Mouse (Mus musculus) forebrain, embryonic 10.5 days (tissue): ENCODE data around the gene Mmd. TPM values are rescaled to one million over a fixed set of nuclear protein-coding genes. Genes with fewer than 3 reads are reported as not detected.
"Not testable (repeated sequence)": the region's sequence is repeated elsewhere in the genome, so short reads cannot be mapped to it uniquely, and the experiment has no call there.

Experiments
- DNase-seq: peaks from one replicate; pipeline ENCODE4 v3.0.0-alpha.2; 2017; ENCODE audit warnings: low spot score; ENCODE audit errors: extremely low spot score
- H3K27ac ChIP-seq: fragments of 300-500 bp; sonication (generic); 2 replicates; pipeline ENCODE4 v1.5.1; 2016; ENCODE audit warnings: mild to moderate bottlenecking
- H3K27me3 ChIP-seq: fragments of 300-500 bp; sonication (generic); 2 replicates; pipeline ENCODE4 v1.6.1; 2016; ENCODE audit warnings: mild to moderate bottlenecking; ENCODE audit not compliant: poor library complexity, severe bottlenecking
- H3K36me3 ChIP-seq: fragments of 300-500 bp; sonication (generic); replicated peaks from 2 replicates; pipeline ENCODE4 v1.6.1; 2016; ENCODE audit warnings: mild to moderate bottlenecking, moderate library complexity
- H3K4me1 ChIP-seq: fragments of 300-500 bp; sonication (generic); 2 replicates; pipeline ENCODE4 v1.6.1; 2016
- H3K4me3 ChIP-seq: fragments of 300-500 bp; sonication (generic); 2 replicates; pipeline ENCODE4 v1.5.1; 2016; ENCODE audit warnings: mild to moderate bottlenecking, moderate library complexity
- H3K9me3 ChIP-seq: fragments of 300-500 bp; sonication (generic); 2 replicates; pipeline ENCODE4 v1.6.1; 2016; ENCODE audit warnings: mild to moderate bottlenecking, moderate library complexity
- WGBS: fragments of 180-500 bp; shearing (Covaris S2); methylation state at CpG from one replicate; pipeline ENCODE4 v1.1.7; 2016; 5-methylcytosine and 5-hydroxymethylcytosine counted together
- polyA plus RNA-seq: library from polyadenylated mRNA; unstranded; fragments of >200 nt; fragmentation: Nextera tagmentation; extraction: Ambion mirVana; gene quantifications from 2 replicates; pipeline ENCODE4 v1.2.1, GENCODE M21; 2016

Mmd gene
- polyA plus RNA-seq, 1 experiment from 2014 or later, result 40.3 TPM

DNA sequence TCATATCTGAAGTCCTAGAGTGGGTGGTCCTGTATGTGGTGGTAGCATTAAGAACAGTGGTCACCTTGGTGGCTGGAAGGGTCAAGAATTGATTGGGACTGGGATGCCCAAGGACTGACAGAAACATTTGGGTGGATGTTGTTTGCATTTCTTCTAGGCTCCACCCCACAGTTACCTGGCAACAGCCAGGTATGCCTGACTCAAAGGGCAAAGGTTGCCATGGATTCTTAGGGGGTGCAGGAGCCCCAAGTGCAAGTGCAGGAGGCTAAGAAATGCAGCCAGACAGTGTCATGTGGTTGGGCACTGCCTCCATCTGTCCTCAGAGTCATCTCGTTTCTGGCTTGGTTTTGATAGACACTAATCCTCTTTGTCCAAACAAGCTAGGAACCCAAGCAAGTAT, 24.9 kb downstream of the Mmd start:
- H3K36me3 ChIP-seq, result peaks cover 63% of the 10 kb centered on the region
- H3K9me3 ChIP-seq, result no peaks in the 10 kb centered on the region
- peaks cover 11% of the 10 kb centered on the region for H3K4me1 ChIP-seq
- no peak overlapping the region for H3K27ac ChIP-seq
- H3K4me3 ChIP-seq, result no peak overlapping the region
- no peak for DNase-seq
- 41% methylated on average over 1 of the region's 1 CpGs for WGBS
- no peaks in the 10 kb centered on the region for H3K27me3 ChIP-seq

DNA sequence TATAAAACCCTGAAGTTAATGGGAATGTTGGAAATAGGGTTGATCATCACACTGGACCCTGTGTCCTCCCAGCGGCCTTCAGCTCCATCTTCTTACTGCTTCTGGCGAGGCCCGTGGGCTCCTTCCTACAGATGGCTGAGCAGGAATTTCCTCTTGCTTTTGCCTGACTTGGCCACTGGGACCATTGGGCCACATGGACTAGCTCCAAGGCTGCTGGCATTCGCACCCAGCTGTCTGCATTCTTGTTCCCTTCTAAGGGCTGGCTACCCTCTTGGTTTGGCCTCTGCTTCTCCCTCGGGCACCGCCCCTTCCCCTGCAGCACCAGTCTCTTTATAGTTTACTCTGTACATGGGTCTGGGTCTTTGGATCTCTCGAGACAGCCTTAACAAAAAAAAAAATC, 26.4 kb downstream of the Mmd start:
- Histone ChIP-seq H3K4me3 (no peak overlapping the region), H3K36me3 (peaks cover 57% of the 10 kb centered on the region), H3K27me3 (no peaks in the 10 kb centered on the region), H3K9me3 (no peaks in the 10 kb centered on the region), H3K4me1 (no peaks in the 10 kb centered on the region; the same call in 1 of the 2 replicates), H3K27ac (no peak overlapping the region)
- WGBS, result 89% methylated on average over 7 of the region's 7 CpGs
- no peak for DNase-seq

DNA sequence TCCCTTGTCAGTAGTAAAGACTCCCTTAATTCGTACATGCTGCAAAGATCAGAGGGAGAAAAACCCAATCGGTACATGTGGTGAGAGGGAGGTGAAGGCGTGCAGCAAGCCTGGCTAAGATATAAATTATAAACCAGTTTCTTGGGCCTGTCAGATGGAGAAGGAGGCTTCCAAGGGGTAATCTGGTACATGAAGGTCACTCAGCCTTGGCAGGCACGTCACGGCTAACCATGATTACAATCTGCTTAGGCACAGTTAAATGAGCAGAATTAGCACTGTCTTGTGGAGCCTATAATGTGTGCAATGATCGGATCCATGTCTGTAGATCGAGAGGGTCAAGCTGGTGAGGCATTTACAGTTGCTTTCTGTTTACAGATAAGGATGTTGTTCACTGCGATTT, 26.9 kb downstream of the Mmd start:
- no peaks in the 10 kb centered on the region for H3K9me3 ChIP-seq
- 93% methylated on average over 8 of the region's 8 CpGs for WGBS

DNA sequence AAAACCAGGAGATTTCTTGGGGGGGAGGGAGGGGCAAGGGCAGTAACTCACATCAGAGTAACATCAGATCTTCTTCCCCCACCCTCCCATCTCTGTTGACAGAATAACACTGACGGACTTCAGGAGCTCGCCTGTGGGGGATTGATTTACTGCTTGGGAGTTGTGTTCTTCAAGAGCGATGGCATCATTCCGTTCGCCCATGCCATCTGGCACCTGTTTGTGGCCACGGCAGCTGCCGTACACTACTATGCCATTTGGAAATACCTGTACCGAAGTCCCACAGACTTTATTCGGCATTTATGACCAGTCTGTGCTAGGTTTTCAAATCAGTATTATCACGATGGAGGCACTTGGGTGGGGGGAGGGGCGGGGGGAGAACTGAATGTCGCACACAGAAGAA, 27.3 kb downstream of the Mmd start:
- no peaks in the 10 kb centered on the region; the same call in 1 of the 2 replicates for H3K4me1 ChIP-seq
- peaks cover 48% of the 10 kb centered on the region for H3K36me3 ChIP-seq
- 94% methylated on average over 12 of the region's 12 CpGs for WGBS
- no peak overlapping the region for H3K27ac ChIP-seq
- H3K9me3 ChIP-seq, result no peaks in the 10 kb centered on the region
- H3K4me3 ChIP-seq, result no peak overlapping the region
- no peak for DNase-seq
- no peaks in the 10 kb centered on the region for H3K27me3 ChIP-seq

More for the DNA sequence above, 26.9 kb downstream of the Mmd start:
- Histone ChIP-seq H3K4me3 (no peak overlapping the region), H3K27me3 (no peaks in the 10 kb centered on the region), H3K36me3 (peaks cover 52% of the 10 kb centered on the region), H3K27ac (no peak overlapping the region), H3K4me1 (no peaks in the 10 kb centered on the region; the same call in 1 of the 2 replicates)
- DNase-seq, result no peak

DNA sequence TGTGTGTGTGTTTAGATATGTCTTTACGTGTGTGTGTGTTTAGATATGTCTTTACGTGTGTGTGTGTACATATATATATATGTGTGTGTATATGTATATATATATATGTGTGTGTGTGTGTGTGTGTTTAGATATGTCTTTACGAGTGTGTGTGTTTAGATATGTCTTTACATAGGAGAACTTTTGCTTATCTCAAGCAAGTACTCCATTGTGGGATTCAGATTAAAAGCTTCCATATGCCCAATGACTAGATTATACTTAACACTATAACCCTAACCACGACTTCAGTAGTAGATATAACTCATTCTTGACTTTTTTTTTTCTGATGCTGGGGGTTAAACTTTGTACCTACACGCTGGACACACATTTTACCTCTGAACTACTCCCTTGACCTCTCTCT, 30.8 kb downstream of the Mmd start:
- WGBS, result 91% methylated on average over 5 of the region's 5 CpGs
- Histone ChIP-seq H3K4me1 (no peaks in the 10 kb centered on the region), H3K27me3 (no peaks in the 10 kb centered on the region), H3K4me3 (no peak overlapping the region), H3K9me3 (no peaks in the 10 kb centered on the region), H3K36me3 (peaks cover 22% of the 10 kb centered on the region), H3K27ac (no peak overlapping the region)
- DNase-seq, result no peak

DNA sequence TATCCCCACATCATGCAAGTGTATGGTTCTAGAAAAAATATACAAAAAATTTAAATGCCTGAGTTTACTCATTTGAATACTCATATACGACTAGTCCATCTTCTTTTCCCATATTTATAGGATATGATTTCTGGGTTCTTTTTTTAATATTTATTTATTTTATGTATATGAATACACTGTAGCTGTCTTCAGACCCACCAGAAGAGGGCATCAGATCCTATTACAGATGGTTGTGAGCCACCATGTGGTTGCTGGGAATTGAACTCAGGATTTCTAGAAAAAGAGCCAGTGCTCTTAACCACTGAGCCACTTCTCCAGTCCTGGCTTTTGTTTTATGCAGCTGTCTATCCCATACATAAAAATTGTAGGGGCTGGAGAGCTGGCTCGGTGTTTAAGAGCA, 32.7 kb downstream of the Mmd start:
- not testable (repeated sequence) for H3K9me3 ChIP-seq, H3K27me3 ChIP-seq, H3K4me3 ChIP-seq, H3K36me3 ChIP-seq, H3K4me1 ChIP-seq, H3K27ac ChIP-seq, DNase-seq
- 92% methylated on average over 2 of the region's 2 CpGs for WGBS

DNA sequence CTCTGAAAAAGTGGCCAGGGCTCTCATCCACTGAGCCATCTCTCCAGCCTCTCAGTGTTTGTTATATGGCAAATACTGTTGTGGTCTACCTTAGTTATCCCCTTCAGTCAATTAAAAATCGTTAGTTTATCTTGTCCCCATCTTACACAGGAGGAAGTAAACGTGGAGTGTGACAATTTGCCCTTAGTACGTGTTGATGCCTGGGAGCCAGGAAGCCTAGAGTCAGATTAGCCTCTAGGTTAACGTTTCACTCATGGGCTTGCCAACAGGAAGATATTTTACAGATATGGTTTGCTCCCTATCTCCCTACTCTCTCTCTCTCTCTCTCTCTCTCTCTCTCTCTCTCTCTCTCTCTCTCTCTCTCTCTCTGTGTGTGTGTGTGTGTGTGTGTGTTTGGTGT, 33.9 kb downstream of the Mmd start:
- no peak overlapping the region for H3K27ac ChIP-seq
- no peaks in the 10 kb centered on the region for H3K4me1 ChIP-seq
- no peaks in the 10 kb centered on the region for H3K36me3 ChIP-seq
- no peaks in the 10 kb centered on the region for H3K9me3 ChIP-seq
- no peak overlapping the region for H3K4me3 ChIP-seq
- WGBS, result 85% methylated on average over 4 of the region's 4 CpGs
- DNase-seq, result no peak
- H3K27me3 ChIP-seq, result no peaks in the 10 kb centered on the region

DNA sequence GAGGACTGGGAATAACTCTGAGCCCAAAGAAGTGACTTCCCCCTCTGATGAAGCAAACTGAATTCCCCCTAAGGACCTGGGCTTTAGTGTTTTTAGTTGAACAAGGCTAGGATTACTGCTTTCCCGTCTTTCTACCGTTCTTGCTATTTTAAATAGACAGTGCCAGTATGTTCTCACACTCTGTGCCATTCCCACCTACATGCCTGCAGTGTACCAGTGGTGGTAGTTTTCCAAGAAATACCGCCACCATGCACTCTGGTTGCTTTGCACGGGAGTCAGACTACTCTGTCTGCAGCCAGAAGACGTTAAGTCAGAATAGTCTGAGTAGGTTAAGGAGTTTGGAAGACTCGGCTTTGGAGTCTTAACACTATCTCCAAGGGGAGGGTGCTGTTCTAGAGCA, 34.3 kb downstream of the Mmd start:
- Histone ChIP-seq H3K9me3 (no peaks in the 10 kb centered on the region), H3K4me3 (no peak overlapping the region), H3K4me1 (no peaks in the 10 kb centered on the region), H3K27me3 (no peaks in the 10 kb centered on the region), H3K36me3 (no peaks in the 10 kb centered on the region), H3K27ac (no peak overlapping the region)
- WGBS, result 84% methylated on average over 6 of the region's 6 CpGs
- DNase-seq, result no peak

DNA sequence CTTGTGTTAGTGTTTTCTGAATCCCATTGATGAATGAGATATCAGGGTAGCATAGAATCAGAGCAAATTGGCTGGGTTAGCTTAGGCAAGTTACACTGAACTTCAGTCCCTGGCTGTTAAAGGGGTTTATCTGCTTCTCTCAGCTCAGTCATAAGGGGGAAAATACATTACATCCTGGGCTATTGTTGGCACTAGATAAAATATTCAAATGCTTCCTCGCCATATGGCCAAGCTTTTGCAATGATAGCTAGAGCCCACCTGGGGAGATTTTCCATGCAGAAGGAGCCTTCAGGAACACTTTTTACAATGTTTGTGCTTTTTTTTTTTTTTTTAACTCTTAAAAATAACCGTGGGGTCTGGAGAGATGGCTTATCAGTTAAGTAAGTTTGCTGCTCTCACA, 34.8 kb downstream of the Mmd start:
- no peak overlapping the region for H3K4me3 ChIP-seq
- no peaks in the 10 kb centered on the region for H3K9me3 ChIP-seq
- no peak for DNase-seq
- whole genome bisulfite sequencing, result 91% methylated on average over 2 of the region's 2 CpGs
- H3K27ac ChIP-seq, result no peak overlapping the region
- no peaks in the 10 kb centered on the region for H3K36me3 ChIP-seq
- no peaks in the 10 kb centered on the region for H3K27me3 ChIP-seq
- H3K4me1 ChIP-seq, result no peaks in the 10 kb centered on the region

DNA sequence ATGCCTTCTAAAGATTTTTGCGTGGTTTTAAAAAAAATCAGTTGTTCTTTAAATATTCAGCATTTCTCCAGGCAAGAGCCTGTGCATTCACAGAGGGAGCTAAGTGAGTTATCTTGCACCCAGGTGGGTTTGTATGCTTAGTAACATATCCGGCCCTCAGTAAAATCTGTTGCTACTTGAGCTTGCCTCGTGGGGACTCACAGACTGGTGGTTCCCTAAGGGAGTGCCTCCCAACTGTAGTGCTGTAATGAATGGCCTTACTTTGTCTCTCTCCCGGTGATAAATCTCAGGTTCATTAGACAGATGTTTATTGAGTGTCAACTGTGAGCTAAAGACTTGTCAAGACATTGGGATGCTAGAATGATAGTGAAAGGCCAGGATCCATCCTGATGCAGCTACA, 35.4 kb downstream of the Mmd start:
- 77% methylated on average over 4 of the region's 4 CpGs for WGBS
- no peak for DNase-seq
- H3K4me1 ChIP-seq, result no peaks in the 10 kb centered on the region

DNA sequence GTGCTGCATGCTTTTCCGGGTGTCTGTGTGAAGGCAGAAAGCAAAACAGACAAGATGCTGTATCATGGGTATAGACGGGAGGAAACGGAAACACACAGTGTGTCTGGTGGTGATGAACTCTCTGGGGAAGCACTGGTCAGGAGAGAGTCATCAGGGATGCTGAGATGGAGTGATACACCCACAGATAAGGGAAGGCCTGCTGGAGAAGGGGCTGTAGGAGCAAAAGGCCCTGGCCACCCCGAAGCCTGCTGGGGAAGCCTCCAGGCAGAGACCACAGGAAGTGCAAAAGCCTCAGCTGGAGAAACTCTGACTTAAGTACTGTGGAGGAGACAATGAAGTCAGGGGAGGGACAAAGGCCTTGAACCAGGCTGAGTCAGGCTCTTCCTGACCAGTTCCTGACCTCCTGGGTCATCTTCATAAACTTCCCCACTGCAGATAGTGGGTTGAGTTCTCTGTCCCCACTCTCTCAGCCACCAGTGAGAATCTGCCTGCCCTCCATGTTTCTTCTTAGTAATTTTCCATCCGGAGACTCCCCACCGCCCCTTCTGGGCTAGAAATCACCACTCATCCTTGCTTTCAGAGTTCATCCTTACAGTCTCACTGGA, 37.4 kb downstream of the Mmd start:
- Histone ChIP-seq H3K36me3 (no peaks in the 10 kb centered on the region), H3K4me1 (no peaks in the 10 kb centered on the region), H3K9me3 (no peaks in the 10 kb centered on the region), H3K4me3 (no peak overlapping the region), H3K27me3 (no peaks in the 10 kb centered on the region), H3K27ac (no peak overlapping the region)
- WGBS, result 85% methylated on average over 6 of the region's 6 CpGs
- no peak for DNase-seq

More for the DNA sequence above, 35.4 kb downstream of the Mmd start:
- Histone ChIP-seq H3K4me3 (no peak overlapping the region), H3K27ac (no peak overlapping the region), H3K9me3 (no peaks in the 10 kb centered on the region), H3K27me3 (no peaks in the 10 kb centered on the region), H3K36me3 (no peaks in the 10 kb centered on the region)

DNA sequence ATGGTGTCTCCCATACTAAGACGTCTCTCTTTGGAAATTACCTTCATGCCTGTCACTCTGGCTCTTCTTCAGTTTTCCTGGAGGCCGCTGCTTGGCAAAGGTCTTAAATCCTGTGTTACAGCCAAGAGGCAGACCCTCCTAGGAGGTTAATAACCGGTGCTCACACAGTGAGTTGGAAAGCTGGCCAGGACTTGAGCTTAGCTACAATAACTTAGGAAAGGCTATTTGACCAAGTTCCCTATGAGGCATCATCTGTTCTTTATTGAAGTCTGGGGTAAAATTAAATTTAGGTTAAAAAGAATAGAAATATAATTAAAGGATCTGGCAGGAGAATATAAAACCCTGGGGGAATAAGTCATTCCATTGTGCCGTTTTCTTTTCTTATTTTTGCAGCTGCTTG, 41.9 kb downstream of the Mmd start:
- no peak for DNase-seq
- no peak overlapping the region for H3K4me3 ChIP-seq
- WGBS, result 82% methylated on average over 4 of the region's 4 CpGs
- no peaks in the 10 kb centered on the region for H3K27me3 ChIP-seq
- no peaks in the 10 kb centered on the region for H3K36me3 ChIP-seq
- no peaks in the 10 kb centered on the region for H3K9me3 ChIP-seq
- no peak overlapping the region for H3K27ac ChIP-seq
- no peaks in the 10 kb centered on the region for H3K4me1 ChIP-seq

DNA sequence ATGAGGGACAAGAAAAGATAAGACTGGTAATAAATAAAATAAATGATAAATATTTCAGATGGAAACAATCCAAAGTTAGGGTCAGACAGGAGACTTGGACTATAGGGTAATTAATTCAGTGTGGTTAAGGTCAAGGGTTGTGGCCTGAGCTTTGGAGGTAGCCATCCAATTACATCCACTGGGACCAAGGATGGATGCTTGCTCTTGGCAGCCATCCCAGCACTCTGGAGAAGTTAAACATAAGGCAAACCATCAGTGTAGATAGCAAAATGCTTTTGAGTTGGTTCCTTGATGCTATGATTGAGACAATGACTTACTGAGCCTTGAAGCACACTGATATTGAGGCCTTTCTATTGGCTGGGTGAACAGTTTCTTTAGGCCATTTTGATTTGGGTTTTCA, 43.5 kb downstream of the Mmd start:
- Histone ChIP-seq H3K4me3 (no peak overlapping the region), H3K4me1 (no peaks in the 10 kb centered on the region), H3K9me3 (no peaks in the 10 kb centered on the region), H3K27me3 (no peaks in the 10 kb centered on the region), H3K27ac (no peak overlapping the region), H3K36me3 (no peaks in the 10 kb centered on the region)
- no peak for DNase-seq

DNA sequence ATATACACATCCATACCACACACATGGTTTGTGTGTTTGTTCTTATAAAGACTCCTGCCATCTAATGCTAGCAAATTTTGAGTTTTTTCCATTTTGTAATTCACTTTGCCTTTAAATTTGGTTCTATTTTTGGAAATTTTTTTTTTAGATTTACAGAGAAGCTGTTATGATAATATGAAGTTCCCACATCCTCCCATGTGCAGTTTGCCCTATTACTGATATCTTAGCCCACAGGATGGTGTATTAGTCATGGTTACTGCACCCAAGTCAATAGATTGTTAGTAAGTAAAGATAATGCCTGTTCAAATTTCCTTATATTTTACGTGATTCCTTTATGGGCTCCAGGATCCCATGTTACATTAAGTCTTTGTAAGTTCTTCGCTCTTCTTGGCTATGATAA, 45.4 kb downstream of the Mmd start:
- Histone ChIP-seq H3K27me3 (no peaks in the 10 kb centered on the region), H3K36me3 (no peaks in the 10 kb centered on the region), H3K9me3 (no peaks in the 10 kb centered on the region), H3K4me1 (no peaks in the 10 kb centered on the region), H3K27ac (no peak overlapping the region), H3K4me3 (no peak overlapping the region)
- WGBS, result 90% methylated on average over 2 of the region's 2 CpGs
- DNase-seq, result no peak
